Mouse (Mus musculus) adrenal gland, adult 8-10 months (tissue): ENCODE data around the gene Nt5c1b. TPM values are rescaled to one million over a fixed set of nuclear protein-coding genes. Genes with fewer than 3 reads are reported as not detected.

Source experiments
- DNase-seq: peaks from one replicate; pipeline ENCODE4 v3.0.0; 2022
- total RNA-seq, 4 experiments: library from RNA; stranded (reverse); gene quantifications; 2 replicates each; pipeline ENCODE4 v1.2.4; 2022

The Nt5c1b gene
- not detected for total RNA-seq

- DNase-seq, result no peak
Observed at GRCm38 (mm10) chr12:10369673-10370072, at the start of gene Nt5c1b. TSS of gene Nt5c1b (plus strand) at chr12:10369973.

- no peak for DNase-seq
Observed at GRCm38 (mm10) chr12:10327651-10328050, 42.1 kb upstream of the Nt5c1b start.

- no peak for DNase-seq
Observed at GRCm38 (mm10) chr12:10329460-10329859, 40.3 kb upstream of the Nt5c1b start.

- DNase-seq, result no peak
Observed at GRCm38 (mm10) chr12:10340604-10341003, 29.2 kb upstream of the Nt5c1b start.

GRCm38 (mm10) chr12:10350706-10351105 lies 19.1 kb upstream of the Nt5c1b start:
- DNase-seq, result no peak

- no peak for DNase-seq
Observed at GRCm38 (mm10) chr12:10357756-10358155, 12.0 kb upstream of the Nt5c1b start.

GRCm38 (mm10) chr12:10390671-10391441 lies 21.1 kb downstream of the Nt5c1b start, which contains the start of gene Rdh14:
TSS of gene Rdh14 (plus strand) at chr12:10390772.
- DNase-seq, result peak; percentile 94

- no peak for DNase-seq
Observed at GRCm38 (mm10) chr12:10400788-10401187, 31.0 kb downstream of the Nt5c1b start.

GRCm38 (mm10) chr12:10402421-10403115 lies 32.8 kb downstream of the Nt5c1b start:
- no peak for DNase-seq

- DNase-seq, result no peak
Observed at GRCm38 (mm10) chr12:10410511-10411179, 40.9 kb downstream of the Nt5c1b start.

- no peak for DNase-seq
Observed at GRCm38 (mm10) chr12:10411453-10411852, 41.7 kb downstream of the Nt5c1b start.

GRCm38 (mm10) chr12:10422347-10422746 lies 52.6 kb downstream of the Nt5c1b start:
- no peak for DNase-seq

- DNase-seq, result no peak
Observed at GRCm38 (mm10) chr12:10425982-10426863, 56.5 kb downstream of the Nt5c1b start.

- DNase-seq, result no peak
Observed at GRCm38 (mm10) chr12:10430999-10431398, 61.2 kb downstream of the Nt5c1b start.

- peak; percentile 47 for DNase-seq
Observed at GRCm38 (mm10) chr12:10438054-10439001, 68.6 kb downstream of the Nt5c1b start.

Other genes starting within 250 kb of the Nt5c1b start
- 10 to 100 TPM; 31.7 to 40.4 (median 33.8) TPM for gene Rdh14, start 20.8 kb downstream of the Nt5c1b start, total RNA-seq